Mouse (Mus musculus): ENCODE data around the gene Gtf3c6.
A peak's percentile ranks its signal among the peaks of the same experiment; 100 is the strongest.
"Not testable (repeated sequence)": the region's sequence is repeated elsewhere in the genome, so short reads cannot be mapped to it uniquely, and the experiment has no call there.

The Gtf3c6 gene

GRCm38 (mm10) chr10:40257414-40258255 is at the start of gene Gtf3c6:
Gene Gtf3c6 (minus strand): TSS chr10:40258108.
- DNase-seq (ENCODE audit: low read depth, low spot score) = peak; percentile 87

GRCm38 (mm10) chr10:40305989-40306388 is 48.1 kb upstream of the Gtf3c6 start:
- DNase-seq (ENCODE audit: low read depth, low spot score) = no peak

- DNase-seq (ENCODE audit: low read depth, low spot score) = peak; percentile 96
Observed at GRCm38 (mm10) chr10:40302140-40302985, 44.5 kb upstream of the Gtf3c6 start, which contains the start of gene Amd1. Gene Amd1 (minus strand): TSS chr10:40302186.

- not testable (repeated sequence) for DNase-seq (ENCODE audit: low read depth, low spot score)
Observed at GRCm38 (mm10) chr10:40301181-40302075, 43.5 kb upstream of the Gtf3c6 start.

- DNase-seq (ENCODE audit: low read depth, low spot score) = peak; percentile 71
Observed at GRCm38 (mm10) chr10:40300648-40301171, 42.8 kb upstream of the Gtf3c6 start.

DNA sequence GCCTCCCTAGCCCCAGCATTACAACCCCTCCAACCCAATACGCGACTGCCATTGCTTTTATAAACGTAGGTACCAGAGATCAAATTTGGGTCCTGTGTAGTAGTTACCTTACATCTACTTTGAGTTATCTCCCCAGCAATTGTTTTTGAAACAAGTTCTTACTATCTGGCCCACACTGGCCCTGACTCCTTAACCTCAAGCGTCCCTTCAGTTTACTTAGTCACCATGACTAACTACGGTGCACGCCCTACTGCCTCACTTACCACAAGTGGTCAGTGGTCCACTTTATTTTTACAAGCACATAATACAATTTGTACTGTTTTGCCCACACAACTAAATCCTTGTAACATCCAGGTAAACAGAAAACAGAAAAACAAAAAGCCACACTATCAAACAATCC is 34.7 kb upstream of the Gtf3c6 start:
- DNase-seq (ENCODE audit: low read depth, low spot score) = no peak

GRCm38 (mm10) chr10:40286767-40287166 is 28.9 kb upstream of the Gtf3c6 start:
- no peak for DNase-seq (ENCODE audit: low read depth, low spot score)

DNA sequence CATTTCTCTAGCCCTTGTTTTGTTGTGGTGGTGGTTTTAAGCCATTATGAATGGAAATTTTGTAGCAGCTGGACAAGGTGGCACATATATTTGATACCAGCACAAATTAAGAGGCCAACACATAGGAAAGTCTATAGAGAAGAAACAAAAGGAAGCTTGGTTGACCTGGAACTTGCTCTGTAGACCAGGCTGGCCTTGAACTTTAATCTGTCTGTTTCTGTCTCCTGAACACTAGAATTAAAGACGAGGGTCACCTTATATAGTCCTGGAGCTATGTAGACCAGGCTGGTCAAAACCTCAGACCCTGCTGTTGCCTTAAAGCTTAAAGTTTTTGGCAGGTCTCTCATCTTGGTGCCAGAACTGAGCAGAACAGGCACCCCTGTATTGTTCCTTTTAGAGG is 27.7 kb upstream of the Gtf3c6 start:
- DNase-seq (ENCODE audit: low read depth, low spot score) = no peak

DNA sequence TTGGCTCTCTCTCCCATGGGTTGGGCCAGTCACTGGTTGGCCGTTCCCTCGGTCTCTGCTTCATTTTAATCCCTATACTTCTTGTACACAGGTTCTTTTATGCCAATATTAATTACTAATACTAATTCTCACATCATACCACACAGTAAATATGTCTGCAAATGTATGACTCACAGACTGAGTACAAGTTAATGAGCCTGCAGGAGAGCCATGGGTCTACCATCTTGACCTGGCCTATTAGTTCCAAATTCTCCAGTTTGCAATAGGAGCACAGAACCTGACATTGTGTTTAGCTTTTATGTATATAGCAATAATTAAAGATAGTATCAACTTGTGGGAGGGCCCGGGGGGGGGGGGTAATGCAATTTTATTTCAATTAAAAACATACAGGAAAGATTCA is 27.1 kb upstream of the Gtf3c6 start:
- no peak for DNase-seq (ENCODE audit: low read depth, low spot score)

DNA sequence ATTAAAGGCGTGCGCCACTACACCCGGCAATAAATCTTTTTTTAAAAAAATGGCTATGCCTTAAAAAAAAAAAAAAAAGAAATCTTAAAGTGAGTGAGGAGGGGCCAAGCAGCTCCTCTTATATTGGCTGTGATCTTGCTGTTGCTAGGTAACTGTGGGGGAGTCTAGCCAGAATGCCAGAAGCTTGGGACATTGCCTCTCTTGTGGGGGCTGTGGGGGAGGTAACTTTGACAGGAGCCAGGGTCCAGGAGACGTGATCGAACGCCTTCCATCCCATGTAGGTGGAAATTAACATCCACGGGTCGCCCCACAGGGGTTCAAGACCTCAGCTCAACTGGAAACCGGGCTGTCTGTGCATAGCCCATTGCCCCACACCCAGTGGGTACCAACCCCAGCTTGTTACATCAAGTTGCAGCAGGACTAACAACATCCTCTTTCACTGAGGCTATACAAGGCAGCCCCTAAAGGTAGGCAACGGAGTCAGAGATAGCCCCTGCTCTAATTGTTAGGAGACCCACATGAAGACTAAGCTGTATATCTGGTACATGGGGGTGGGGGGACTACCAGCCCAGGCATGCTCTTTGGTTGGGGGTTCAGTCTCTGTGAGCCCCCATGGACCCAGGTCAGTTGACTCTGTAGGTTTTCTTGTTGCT is 26.4 kb upstream of the Gtf3c6 start:
- DNase-seq (ENCODE audit: low read depth, low spot score) = no peak

DNA sequence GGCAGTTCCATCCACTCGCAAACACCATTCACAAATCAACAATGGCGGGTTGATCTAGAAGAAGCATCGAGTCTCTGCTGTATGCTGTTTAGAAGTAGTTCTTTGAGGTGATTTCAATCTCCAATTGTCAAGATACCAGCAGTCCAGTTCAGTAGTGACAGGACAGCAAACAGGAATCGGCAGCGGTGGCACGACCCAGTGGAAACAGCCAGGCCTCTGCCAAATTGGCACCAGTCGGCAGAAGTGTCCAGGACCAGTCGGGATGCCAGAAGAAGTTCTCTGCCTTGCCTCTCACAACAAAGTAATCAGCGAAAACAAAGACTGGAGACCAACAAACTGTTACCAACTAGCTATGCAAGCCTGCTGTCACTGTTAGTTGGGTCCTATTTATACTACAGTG is 25.7 kb upstream of the Gtf3c6 start:
- DNase-seq (ENCODE audit: low read depth, low spot score) = no peak

- no peak for DNase-seq (ENCODE audit: low read depth, low spot score)
Observed at GRCm38 (mm10) chr10:40281565-40281964, 23.7 kb upstream of the Gtf3c6 start.

- no peak for DNase-seq (ENCODE audit: low read depth, low spot score)
Observed at GRCm38 (mm10) chr10:40278317-40278716, 20.4 kb upstream of the Gtf3c6 start.

- no peak for DNase-seq (ENCODE audit: low read depth, low spot score)
Observed at GRCm38 (mm10) chr10:40275991-40276390, 18.1 kb upstream of the Gtf3c6 start.

DNA sequence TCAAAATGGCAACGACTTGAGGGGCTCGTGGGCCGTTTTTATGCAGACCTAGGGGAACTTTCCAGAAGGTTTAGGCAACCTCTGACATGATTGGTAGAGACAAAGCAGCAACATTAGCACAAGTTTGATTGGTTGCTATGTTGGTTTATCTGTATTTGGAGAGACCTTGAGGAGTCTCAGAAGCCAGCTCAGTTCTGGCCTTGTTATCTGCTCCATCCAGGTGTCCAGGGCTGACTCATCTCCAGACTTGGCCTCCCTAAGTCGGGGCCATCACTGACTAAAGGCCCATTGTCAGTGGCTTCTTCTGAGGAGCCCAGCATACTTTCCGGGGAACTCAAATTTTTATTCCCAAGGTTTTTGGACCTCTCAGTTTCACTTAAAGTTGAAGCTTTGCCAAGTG is 16.0 kb upstream of the Gtf3c6 start:
- no peak for DNase-seq (ENCODE audit: low read depth, low spot score)

GRCm38 (mm10) chr10:40271216-40271615 is 13.3 kb upstream of the Gtf3c6 start:
- no peak for DNase-seq (ENCODE audit: low read depth, low spot score)

DNA sequence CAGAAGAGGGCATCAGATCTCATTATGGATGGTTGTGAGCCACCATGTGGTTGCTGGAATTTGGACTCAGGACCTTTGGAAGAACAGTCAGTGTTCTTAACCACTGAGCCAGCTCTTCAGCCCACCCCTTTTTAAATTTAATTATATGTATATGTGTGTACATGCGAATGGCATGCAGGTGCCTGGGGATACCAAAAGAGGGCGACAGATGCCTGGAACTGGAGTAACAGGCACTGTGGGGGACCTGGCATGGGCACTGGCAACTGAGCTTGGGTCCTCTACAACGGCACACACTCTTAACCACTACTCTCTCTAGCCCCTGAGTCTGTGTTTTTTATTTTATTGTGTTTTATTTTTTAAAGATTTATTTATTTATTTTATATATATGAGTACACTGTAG is 7.0 kb upstream of the Gtf3c6 start:
- no peak for DNase-seq (ENCODE audit: low read depth, low spot score)

- no peak for DNase-seq (ENCODE audit: low read depth, low spot score)
Observed at GRCm38 (mm10) chr10:40263691-40264090, 5.8 kb upstream of the Gtf3c6 start.

GRCm38 (mm10) chr10:40262200-40262599 is 4.3 kb upstream of the Gtf3c6 start:
- DNase-seq (ENCODE audit: low read depth, low spot score) = no peak

- DNase-seq (ENCODE audit: low read depth, low spot score) = no peak
Observed at GRCm38 (mm10) chr10:40260305-40260704, 2.4 kb upstream of the Gtf3c6 start.

GRCm38 (mm10) chr10:40259542-40259941 is 1.6 kb upstream of the Gtf3c6 start:
- DNase-seq (ENCODE audit: low read depth, low spot score) = no peak

All from brain, embryonic 18.5 days (tissue).